Mouse (Mus musculus): ENCODE data around the gene Rbl1. TPM values are rescaled to one million over a fixed set of nuclear protein-coding genes. Genes with fewer than 3 reads are reported as not detected.

Gene Rbl1
- polyA plus RNA-seq, 1 experiment from 2014 or later = 20.9 TPM

DNA sequence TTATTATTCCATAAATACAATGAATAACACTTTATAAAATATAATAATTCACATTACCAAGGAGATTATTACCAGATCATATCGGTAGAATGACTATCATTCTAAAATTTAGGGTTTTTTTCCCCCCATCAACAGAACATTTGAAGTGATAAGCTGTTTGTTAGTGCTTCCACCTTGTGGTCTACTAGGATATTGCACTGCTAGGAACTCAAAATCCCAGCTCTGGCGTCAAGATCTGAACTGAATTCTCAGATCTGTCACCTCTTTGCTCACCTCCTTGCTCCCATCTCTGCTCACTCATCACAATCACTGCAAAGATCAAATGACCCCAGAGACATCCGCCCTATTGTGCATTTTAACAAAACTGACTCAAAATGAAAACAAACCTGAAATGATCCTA is 87.4 kb downstream of the Rbl1 start:
- Histone ChIP-seq H3K4me1 (replicated peaks) (no peaks in the 10 kb centered on the region), H3K27ac (no peak overlapping the region), H3K27me3 (no peaks in the 10 kb centered on the region), H3K4me2 (no peak overlapping the region), H3K4me3 (replicated peaks) (no peak overlapping the region), H3K9ac (no peak overlapping the region), H3K9me3 (replicated peaks) (no peaks in the 10 kb centered on the region), H3K36me3 (peaks cover 65% of the 10 kb centered on the region)
- DNase-seq (no peak), ATAC-seq (ENCODE audit: low read depth) (no peak)
- 16% methylated on average over 3 of the region's 3 CpGs for WGBS (ENCODE audit: insufficient replicate concordance)

DNA sequence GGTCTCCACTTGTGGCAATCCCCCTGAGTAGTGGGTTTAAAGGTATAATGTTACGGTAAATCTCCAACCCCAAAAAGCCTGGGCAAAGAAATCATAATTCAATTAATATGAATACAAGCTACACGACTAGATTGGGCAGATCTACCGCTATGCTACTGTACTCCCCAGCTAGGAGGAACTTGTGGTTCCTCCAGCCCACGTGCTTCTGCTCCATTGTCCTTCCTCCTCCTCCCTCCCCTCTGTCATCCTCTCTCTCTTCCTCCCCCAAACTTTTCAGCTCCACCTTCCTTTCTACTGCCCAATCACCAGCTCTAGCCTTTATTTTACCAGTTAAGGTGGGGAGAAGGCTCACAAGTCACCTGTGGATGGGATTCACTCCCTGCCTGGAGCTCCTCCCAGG is 96.1 kb downstream of the Rbl1 start:
- Histone ChIP-seq H3K27ac (no peak overlapping the region), H3K9me3 (replicated peaks) (no peaks in the 10 kb centered on the region), H3K27me3 (no peaks in the 10 kb centered on the region), H3K4me2 (no peak overlapping the region), H3K9ac (no peak overlapping the region), H3K4me1 (replicated peaks) (no peaks in the 10 kb centered on the region), H3K36me3 (peaks cover 67% of the 10 kb centered on the region), H3K4me3 (replicated peaks) (no peak overlapping the region)
- WGBS (ENCODE audit: insufficient replicate concordance) = 52% methylated on average over 4 of the region's 4 CpGs
- DNase-seq (no peak), ATAC-seq (ENCODE audit: low read depth) (no peak)

DNA sequence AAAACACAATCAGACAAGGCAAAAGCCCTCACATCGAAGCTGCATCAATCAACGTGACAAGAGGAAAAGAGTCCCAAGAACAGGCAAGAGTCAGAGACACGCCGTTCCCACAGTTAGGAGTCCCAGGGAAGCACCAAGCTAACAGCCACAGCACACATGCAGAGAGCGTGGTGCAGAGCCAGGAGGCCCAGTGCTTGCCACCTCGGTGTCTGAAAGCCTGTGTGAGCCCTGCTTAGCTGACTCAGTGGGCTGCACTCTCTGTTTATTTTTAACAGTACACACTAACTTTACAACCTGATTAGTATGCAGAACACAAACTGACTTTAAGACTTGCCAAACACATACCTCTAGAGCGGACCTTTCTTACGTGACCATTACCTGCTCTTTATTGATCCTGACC is 99.9 kb downstream of the Rbl1 start:
- Histone ChIP-seq H3K27me3 (no peaks in the 10 kb centered on the region), H3K4me1 (replicated peaks) (no peaks in the 10 kb centered on the region), H3K9ac (no peak overlapping the region), H3K36me3 (peaks cover 78% of the 10 kb centered on the region), H3K9me3 (replicated peaks) (no peaks in the 10 kb centered on the region), H3K27ac (no peak overlapping the region), H3K4me3 (replicated peaks) (no peak overlapping the region), H3K4me2 (no peak overlapping the region)
- no peak for DNase-seq
- no peak for ATAC-seq (ENCODE audit: low read depth)
- WGBS (ENCODE audit: insufficient replicate concordance) = 82% methylated on average over 8 of the region's 8 CpGs

DNA sequence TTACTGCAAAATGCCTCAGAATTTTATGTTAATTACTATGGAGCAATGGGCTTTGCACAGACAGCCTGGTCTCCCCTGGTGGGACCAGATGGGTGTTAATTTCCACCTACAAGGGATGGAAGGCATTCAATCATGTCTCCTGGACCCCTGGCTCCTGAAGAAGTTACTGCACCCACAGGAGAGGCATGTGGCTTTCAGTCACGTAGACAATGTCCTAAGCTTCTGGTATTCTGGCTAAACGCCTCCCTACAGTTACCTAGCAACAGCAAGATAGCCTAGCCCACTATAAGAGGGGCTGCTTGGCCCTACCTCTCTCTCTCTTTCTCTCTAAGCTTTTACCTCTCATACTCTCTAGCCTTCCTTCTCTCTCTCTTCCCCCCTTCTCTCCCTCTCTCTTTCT is 102.1 kb downstream of the Rbl1 start:
- Histone ChIP-seq H3K9ac (no peak overlapping the region), H3K9me3 (replicated peaks) (no peaks in the 10 kb centered on the region), H3K36me3 (peaks cover 73% of the 10 kb centered on the region), H3K4me1 (replicated peaks) (no peaks in the 10 kb centered on the region), H3K4me2 (no peak overlapping the region), H3K27me3 (no peaks in the 10 kb centered on the region), H3K4me3 (replicated peaks) (no peak overlapping the region), H3K27ac (no peak overlapping the region)
- no peak for DNase-seq
- 62% methylated on average over 2 of the region's 2 CpGs for WGBS (ENCODE audit: insufficient replicate concordance)
- ATAC-seq (ENCODE audit: low read depth) = no peak

DNA sequence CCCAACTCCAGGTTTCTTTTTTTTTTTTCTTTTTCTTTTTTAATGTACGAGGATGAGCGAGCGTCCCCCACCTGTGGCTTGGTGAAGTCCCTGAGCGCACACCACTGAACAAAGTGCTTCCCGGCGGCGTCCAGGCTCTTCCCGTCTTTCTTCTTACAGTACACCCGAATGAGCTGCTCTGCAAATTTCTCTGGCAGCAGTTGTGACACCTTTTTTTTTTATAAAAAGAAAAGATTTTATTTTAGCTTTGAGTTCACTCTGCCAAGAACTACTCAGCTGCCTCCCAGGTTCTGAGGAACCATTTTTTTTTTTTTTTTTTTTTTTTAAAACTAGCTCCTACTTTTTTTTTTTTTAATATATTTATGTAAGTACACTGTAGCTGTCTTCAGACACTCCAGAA is 102.7 kb downstream of the Rbl1 start:
- no peak for DNase-seq
- no peak overlapping the region for H3K4me2 ChIP-seq
- 96% methylated on average over 9 of the region's 9 CpGs for WGBS (ENCODE audit: insufficient replicate concordance)
- peaks cover 70% of the 10 kb centered on the region for H3K36me3 ChIP-seq
- H3K4me1 ChIP-seq (replicated peaks) = no peaks in the 10 kb centered on the region
- no peak overlapping the region for H3K9ac ChIP-seq
- H3K27me3 ChIP-seq = no peaks in the 10 kb centered on the region
- H3K9me3 ChIP-seq (replicated peaks) = no peaks in the 10 kb centered on the region
- H3K4me3 ChIP-seq (replicated peaks) = no peak overlapping the region
- no peak for ATAC-seq (ENCODE audit: low read depth)
- no peak overlapping the region for H3K27ac ChIP-seq

DNA sequence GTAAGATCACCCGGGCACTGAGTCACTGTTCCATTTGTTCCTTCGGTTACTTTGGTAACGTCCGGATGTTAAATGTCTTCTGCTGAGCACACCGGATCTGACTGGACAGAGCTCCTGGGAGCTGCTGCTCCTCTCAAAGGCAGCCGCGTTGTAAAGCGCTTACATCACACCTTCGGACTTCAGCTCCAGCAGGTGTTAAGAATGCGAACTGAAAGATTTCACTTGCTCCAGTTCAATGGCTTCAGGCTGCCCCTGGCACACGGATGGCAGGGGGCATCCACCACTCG is 104.1 kb downstream of the Rbl1 start:
- Histone ChIP-seq H3K27ac (no peak overlapping the region), H3K9ac (no peak overlapping the region), H3K4me1 (replicated peaks) (no peaks in the 10 kb centered on the region), H3K4me2 (no peak overlapping the region), H3K4me3 (replicated peaks) (no peak overlapping the region), H3K36me3 (peaks cover 58% of the 10 kb centered on the region), H3K27me3 (no peaks in the 10 kb centered on the region), H3K9me3 (replicated peaks) (no peaks in the 10 kb centered on the region)
- WGBS (ENCODE audit: insufficient replicate concordance) = 85% methylated on average over 12 of the region's 12 CpGs
- no peak for DNase-seq
- no peak for ATAC-seq (ENCODE audit: low read depth)

DNA sequence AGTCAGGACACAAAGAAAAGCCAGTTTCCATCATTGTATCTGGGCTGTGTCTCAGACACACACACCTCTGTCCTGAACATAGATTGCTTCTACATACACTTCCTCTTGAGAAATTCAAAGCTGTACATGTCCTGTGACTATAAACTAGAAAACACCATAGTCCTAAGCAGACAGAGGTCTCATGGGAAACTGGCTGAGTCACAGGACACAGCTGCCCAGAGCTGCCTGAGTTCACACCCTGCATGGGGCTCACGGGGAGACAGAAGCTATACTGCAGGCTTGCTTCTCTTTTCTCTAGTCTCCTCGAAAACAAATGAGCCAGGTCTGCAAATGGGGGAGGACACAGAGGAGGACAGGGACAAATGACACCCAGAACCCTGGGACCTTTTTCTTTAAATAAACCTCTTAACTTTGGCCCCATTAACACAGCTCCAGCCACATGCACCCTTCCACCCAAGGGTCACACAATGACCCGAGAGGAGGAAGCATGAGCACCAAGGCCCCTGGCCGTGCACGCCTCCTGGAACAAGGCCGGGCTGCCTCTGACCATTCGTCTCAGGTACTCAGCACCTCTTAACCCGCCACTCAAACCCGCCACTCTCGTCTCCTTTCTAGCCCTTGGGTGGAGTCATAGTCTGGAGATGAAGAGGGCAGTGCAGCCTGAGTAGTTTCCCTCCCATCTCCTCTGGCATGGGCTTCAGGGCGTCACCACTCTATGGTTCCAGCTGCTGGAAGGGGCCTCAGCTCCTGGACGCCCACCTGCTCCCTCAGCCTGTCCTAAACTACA is 104.6 kb downstream of the Rbl1 start:
- Histone ChIP-seq H3K27ac (no peak overlapping the region), H3K9me3 (replicated peaks) (no peaks in the 10 kb centered on the region), H3K4me3 (replicated peaks) (no peak overlapping the region), H3K36me3 (peaks cover 54% of the 10 kb centered on the region), H3K4me2 (no peak overlapping the region), H3K4me1 (replicated peaks) (no peaks in the 10 kb centered on the region), H3K27me3 (no peaks in the 10 kb centered on the region), H3K9ac (no peak overlapping the region)
- DNase-seq (no peak), ATAC-seq (ENCODE audit: low read depth) (no peak)
- WGBS (ENCODE audit: insufficient replicate concordance) = 78% methylated on average over 12 of the region's 12 CpGs

Other genes starting within 250 kb of the Rbl1 start
- 41.1 and 45.2 TPM in 2 replicates for gene Ndrg3, start 212.5 kb downstream of the Rbl1 start, polyA plus RNA-seq (2015; fragmentation: Nextera tagmentation; extraction: Ambion mirVana)
- gene Dsn1, start 197.4 kb downstream of the Rbl1 start, polyA plus RNA-seq (2015; fragmentation: Nextera tagmentation; extraction: Ambion mirVana) = 29.7 and 37.3 TPM in 2 replicates
- gene Soga1, start 125.3 kb downstream of the Rbl1 start, polyA plus RNA-seq (2015; fragmentation: Nextera tagmentation; extraction: Ambion mirVana) = 1.7 and 1.8 TPM in 2 replicates
- gene Tldc2, start 117.5 kb downstream of the Rbl1 start, polyA plus RNA-seq (2015; fragmentation: Nextera tagmentation; extraction: Ambion mirVana) = not detected in 2 replicates
- gene Samhd1, start 69.3 kb downstream of the Rbl1 start, polyA plus RNA-seq (2015; fragmentation: Nextera tagmentation; extraction: Ambion mirVana) = 19.4 and 21.5 TPM in 2 replicates
- gene Rpn2, start 74.5 kb upstream of the Rbl1 start, polyA plus RNA-seq (2015; fragmentation: Nextera tagmentation; extraction: Ambion mirVana) = 174 and 185 TPM in 2 replicates
- gene Mroh8, start 75.0 kb upstream of the Rbl1 start, polyA plus RNA-seq (2015; fragmentation: Nextera tagmentation; extraction: Ambion mirVana) = 0.10 and 0.23 TPM in 2 replicates
- gene Ghrh, start 143.0 kb upstream of the Rbl1 start, polyA plus RNA-seq (2015; fragmentation: Nextera tagmentation; extraction: Ambion mirVana) = not detected in 2 replicates
- 25.4 and 25.6 TPM in 2 replicates for gene Manbal, start 163.1 kb upstream of the Rbl1 start, polyA plus RNA-seq (2015; fragmentation: Nextera tagmentation; extraction: Ambion mirVana)
- gene Src, start 213.9 kb upstream of the Rbl1 start, polyA plus RNA-seq (2015; fragmentation: Nextera tagmentation; extraction: Ambion mirVana) = 2.0 TPM in 2 replicates

All from liver, embryonic 13.5 days (tissue).